Mouse (Mus musculus): ENCODE data around the gene Sgsm1.

- TF ChIP-seq CTCF (IDR thresholded peaks at IDR 0.05) (no peak), EP300 (IDR thresholded peaks at IDR 0.05) (no peak)
Measured at GRCm38 (mm10) chr5:113204193-113204592, 106.4 kb downstream of the Sgsm1 start.
